Mouse (Mus musculus) myocyte (in vitro differentiated cells): ENCODE data around the gene Pkig.

Source experiments
- CEBPB ChIP-seq: IDR thresholded peaks from 2 replicates; pipeline ENCODE4 v1.6.1; 2011; ENCODE audit warnings: mild to moderate bottlenecking, moderate library complexity; ENCODE audit not compliant: poor library complexity, insufficient read depth, severe bottlenecking
- E2F4 ChIP-seq: IDR thresholded peaks from one replicate; pipeline ENCODE4 v1.6.1; 2011; ENCODE audit warnings: mild to moderate bottlenecking, control low read depth, moderate library complexity; ENCODE audit not compliant: insufficient read depth
- MAX ChIP-seq: IDR thresholded peaks from one replicate; pipeline ENCODE4 v1.6.1; 2011; ENCODE audit warnings: low read depth, mild to moderate bottlenecking, control low read depth
- POLR2A ChIP-seq: IDR thresholded peaks from one replicate; pipeline ENCODE4 v1.6.1; 2011; ENCODE audit warnings: low read depth, mild to moderate bottlenecking, control low read depth, moderate library complexity; ENCODE audit not compliant: insufficient read length
- USF1 ChIP-seq: IDR thresholded peaks from one replicate; pipeline ENCODE4 v1.6.1; 2011; ENCODE audit warnings: low read depth, mild to moderate bottlenecking, control low read depth, moderate library complexity

DNA sequence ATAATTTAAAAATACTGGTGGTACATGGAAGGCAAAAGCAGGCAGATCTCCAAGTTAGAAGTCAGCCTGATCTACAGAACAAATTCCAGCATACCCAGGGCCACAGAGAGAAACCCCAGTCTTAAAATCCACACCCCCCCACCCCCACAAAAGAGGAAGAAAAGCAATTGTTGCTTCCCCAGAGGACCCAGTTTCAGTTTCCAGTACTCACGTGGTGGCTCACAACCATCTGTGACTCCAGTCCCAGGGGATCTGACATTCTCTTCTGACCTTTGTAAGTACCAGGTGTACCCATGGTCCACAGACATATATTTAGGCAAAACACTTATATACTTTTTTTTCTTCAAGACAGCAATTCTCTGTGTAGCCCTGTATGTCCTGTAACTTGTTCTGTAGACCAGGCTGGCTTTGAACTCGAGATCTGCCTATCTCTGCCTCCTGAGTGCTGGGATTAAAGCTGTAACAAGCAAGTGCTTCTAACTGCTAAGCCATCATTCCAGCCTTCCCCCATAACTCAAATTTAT is 4.6 kb downstream of the Pkig start:
- TF ChIP-seq POLR2A: no peak
- TF ChIP-seq E2F4: no peak
- TF ChIP-seq USF1: peak; percentile 0
- no peak for TF ChIP-seq MAX
- TF ChIP-seq CEBPB: no peak
